Mouse (Mus musculus) ES-E14 (cell line): ENCODE data around the gene Rwdd3. TPM values are rescaled to one million over a fixed set of nuclear protein-coding genes. Genes with fewer than 3 reads are reported as not detected.

Experiments used
- DNase-seq: peaks from one replicate; pipeline ENCODE4 v3.0.0-alpha.2; 2013; ENCODE audit warnings: low read depth, low spot score
- H3K27ac ChIP-seq: 2 replicates; pipeline ENCODE4 v1.5.1; 2012; ENCODE audit warnings: low read depth, mild to moderate bottlenecking, low read length, moderate library complexity, mixed read lengths; ENCODE audit not compliant: poor library complexity, insufficient read depth, severe bottlenecking
- H3K36me3 ChIP-seq: 2 replicates; pipeline ENCODE4 v1.6.1; 2012; ENCODE audit warnings: mild to moderate bottlenecking, low read length, moderate library complexity, mixed read lengths; ENCODE audit not compliant: control insufficient read depth, poor library complexity, insufficient read depth, severe bottlenecking
- H3K4me1 ChIP-seq, 2 experiments: fragments of 150-350 bp in 1 of 2; sonication (generic) in 1 of 2; 2 replicates each; pipeline ENCODE4 v1.6.1; 2012; ENCODE audit warnings: low read length in 2 of 2, mild to moderate bottlenecking in 1 of 2, mixed read lengths in 1 of 2; ENCODE audit not compliant: control insufficient read depth in 2 of 2, insufficient read depth in 2 of 2, poor library complexity in 1 of 2
- H3K4me3 ChIP-seq, 2 experiments: fragments of 150-350 bp in 1 of 2; sonication (generic) in 1 of 2; 2 replicates each; pipeline ENCODE4 v1.5.1; 2012; ENCODE audit warnings: low read length in 2 of 2, low read depth in 1 of 2, mild to moderate bottlenecking in 1 of 2, mixed read lengths in 1 of 2; ENCODE audit not compliant: insufficient read depth in 1 of 2, poor library complexity in 1 of 2, severe bottlenecking in 1 of 2
- H3K9ac ChIP-seq: 2 replicates; pipeline ENCODE4 v1.6.1; 2012; ENCODE audit warnings: low read depth, mild to moderate bottlenecking, low read length, mixed read lengths; ENCODE audit not compliant: poor library complexity, insufficient read depth, severe bottlenecking
- H3K9me3 ChIP-seq: fragments of 150-350 bp; sonication (generic); 2 replicates; pipeline ENCODE4 v1.6.1; 2012; ENCODE audit warnings: low read depth, mild to moderate bottlenecking, low read length; ENCODE audit not compliant: control insufficient read depth, insufficient read depth
- CHD2 ChIP-seq: IDR thresholded peaks from 2 replicates; pipeline ENCODE4 v1.6.1; 2014; ENCODE audit warnings: mild to moderate bottlenecking, low read depth, low read length, inconsistent platforms
- HCFC1 ChIP-seq: IDR thresholded peaks from 2 replicates; pipeline ENCODE4 v1.6.1; 2012; ENCODE audit warnings: low read length, inconsistent platforms, borderline replicate concordance; ENCODE audit not compliant: insufficient read depth
- MAFK ChIP-seq: IDR thresholded peaks from 2 replicates; pipeline ENCODE4 v1.6.1; 2014; ENCODE audit warnings: mild to moderate bottlenecking, low read depth, low read length, inconsistent platforms; ENCODE audit not compliant: insufficient read depth
- ZC3H11A ChIP-seq: IDR thresholded peaks from 2 replicates; pipeline ENCODE4 v1.6.1; 2012; ENCODE audit warnings: low read depth, mild to moderate bottlenecking, inconsistent platforms, low read length, borderline replicate concordance
- ZNF384 ChIP-seq: IDR thresholded peaks from 2 replicates; pipeline ENCODE4 v1.6.1; 2012; ENCODE audit warnings: low read depth, low read length, inconsistent platforms
- in situ Hi-C, 2 experiments: fragments of 600-800 bp; cut with MboI; formaldehyde crosslinking; loops; one replicate each; pipeline ENCODE4 v1.15.1; 2025; ENCODE audit warnings: low sequenced_read_pairs in 2 of 2, inconsistent platforms in 1 of 2; ENCODE audit not compliant: unreplicated experiment in 2 of 2
- total RNA-seq: library from RNA; depleted of rRNA; stranded (reverse); fragments of 300-350 nt; gene quantifications from 2 replicates; pipeline ENCODE4 v1.2.3, GENCODE M21; 2012

Gene Rwdd3
- total RNA-seq, 1 experiment: 3.7 TPM

- DNase-seq: no peak
- Histone ChIP-seq H3K9ac (no peak overlapping the region), H3K36me3 (no peaks in the 10 kb centered on the region), H3K4me1 (no peaks in the 10 kb centered on the region), H3K27ac (no peak overlapping the region), H3K4me3 (no peak overlapping the region), H3K9me3 (no peaks in the 10 kb centered on the region)
- TF ChIP-seq HCFC1 (no peak), MAFK (no peak), ZC3H11A (no peak), ZNF384 (no peak), CHD2 (no peak)
- in situ Hi-C loops: no loop called here
These were observed 37.6 kb downstream of the Rwdd3 start for GRCm38 (mm10) chr3:121133937-121134336.

GRCm38 (mm10) chr3:121133039-121133438, 38.5 kb downstream of the Rwdd3 start:
- no peak for DNase-seq
- Histone ChIP-seq H3K4me1 (no peaks in the 10 kb centered on the region), H3K4me3 (no peak overlapping the region), H3K9me3 (no peaks in the 10 kb centered on the region), H3K27ac (no peak overlapping the region), H3K9ac (no peak overlapping the region), H3K36me3 (no peaks in the 10 kb centered on the region)
- TF ChIP-seq HCFC1 (no peak), MAFK (no peak), CHD2 (no peak), ZC3H11A (no peak), ZNF384 (no peak)
- in situ Hi-C loops: no loop called here

GRCm38 (mm10) chr3:121127171-121127570, 44.3 kb downstream of the Rwdd3 start:
- no peak overlapping the region for H3K4me3 ChIP-seq
- no peak for DNase-seq
- in situ Hi-C loops: no loop called here
- no peak overlapping the region for H3K27ac ChIP-seq
- no peak overlapping the region for H3K9ac ChIP-seq
- H3K9me3 ChIP-seq: no peaks in the 10 kb centered on the region
- no peaks in the 10 kb centered on the region for H3K36me3 ChIP-seq
- no peaks in the 10 kb centered on the region for H3K4me1 ChIP-seq
- TF ChIP-seq ZNF384: no peak

DNA sequence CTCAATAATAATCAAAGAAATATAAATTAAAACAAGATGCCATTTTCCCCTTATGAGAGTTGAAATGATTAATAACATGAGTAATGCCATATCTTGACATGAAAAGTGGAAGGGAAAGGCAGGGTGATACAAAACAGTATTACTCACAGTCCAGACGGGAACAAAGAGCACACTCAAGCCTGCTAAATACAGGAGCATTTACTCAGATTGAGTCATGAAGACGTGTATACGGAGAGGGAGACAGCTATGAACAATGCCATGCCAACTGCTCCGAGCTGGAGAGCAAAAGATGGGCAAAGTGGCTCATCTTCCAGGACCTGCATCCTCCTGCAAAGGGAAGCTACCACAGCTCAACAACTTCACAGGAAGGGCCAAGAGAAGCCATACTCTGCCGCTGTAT, 45.0 kb downstream of the Rwdd3 start:
- Histone ChIP-seq H3K4me3 (no peak overlapping the region), H3K4me1 (no peaks in the 10 kb centered on the region), H3K27ac (no peak overlapping the region), H3K36me3 (no peaks in the 10 kb centered on the region), H3K9me3 (no peaks in the 10 kb centered on the region), H3K9ac (no peak overlapping the region)
- in situ Hi-C loops: no loop called here
- no peak for DNase-seq
- TF ChIP-seq ZC3H11A (no peak), ZNF384 (no peak), CHD2 (no peak), MAFK (no peak), HCFC1 (no peak)

GRCm38 (mm10) chr3:121121072-121121471, 50.4 kb downstream of the Rwdd3 start:
- in situ Hi-C loops: no loop called here
- H3K9ac ChIP-seq: no peak overlapping the region
- H3K9me3 ChIP-seq: no peaks in the 10 kb centered on the region
- no peaks in the 10 kb centered on the region for H3K36me3 ChIP-seq
- no peak for DNase-seq
- TF ChIP-seq ZC3H11A: no peak
- no peak for TF ChIP-seq ZNF384
- no peak for TF ChIP-seq HCFC1
- TF ChIP-seq CHD2: no peak
- TF ChIP-seq MAFK: no peak
- H3K4me3 ChIP-seq: no peak overlapping the region
- no peak overlapping the region for H3K27ac ChIP-seq
- H3K4me1 ChIP-seq: no peaks in the 10 kb centered on the region
